Mouse (Mus musculus): Measurements from ENCODE around the gene Asphd1. TPM values are rescaled to one million over a fixed set of nuclear protein-coding genes. Genes with fewer than 3 reads are reported as not detected.
A peak's percentile ranks its signal among the peaks of the same experiment; 100 is the strongest.

The Asphd1 gene
- total RNA-seq, 1 experiment from 2014 or later, result not detected

DNA sequence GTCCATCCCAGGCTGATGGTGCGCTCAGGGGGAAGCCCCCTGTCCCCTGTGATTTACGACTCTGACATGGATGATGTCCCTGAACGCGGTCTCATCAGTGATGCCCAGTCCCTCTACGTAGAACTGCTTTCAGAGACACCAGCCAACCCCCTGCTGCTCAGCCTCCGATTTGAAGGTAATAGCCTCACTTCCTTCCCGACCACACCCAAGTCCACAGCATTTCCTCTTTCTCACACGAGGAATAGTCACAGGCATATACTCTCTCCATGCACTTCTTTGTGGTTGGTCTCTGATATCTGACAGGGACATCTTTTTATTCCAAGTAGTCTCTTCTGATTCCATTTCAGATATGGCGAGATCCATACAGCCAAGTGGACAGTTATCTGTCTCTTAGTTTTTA is 10.4 kb upstream of the Asphd1 start:
- ATAC-seq (replicated peaks in 1 of 2; ENCODE audit: insufficient read depth in 1 of 2, low FRiP score in 2 of 2, low TSS enrichment in 1 of 2, low read depth in 1 of 2, poor library complexity in 2 of 2, severe bottlenecking in 2 of 2), result no peak

DNA sequence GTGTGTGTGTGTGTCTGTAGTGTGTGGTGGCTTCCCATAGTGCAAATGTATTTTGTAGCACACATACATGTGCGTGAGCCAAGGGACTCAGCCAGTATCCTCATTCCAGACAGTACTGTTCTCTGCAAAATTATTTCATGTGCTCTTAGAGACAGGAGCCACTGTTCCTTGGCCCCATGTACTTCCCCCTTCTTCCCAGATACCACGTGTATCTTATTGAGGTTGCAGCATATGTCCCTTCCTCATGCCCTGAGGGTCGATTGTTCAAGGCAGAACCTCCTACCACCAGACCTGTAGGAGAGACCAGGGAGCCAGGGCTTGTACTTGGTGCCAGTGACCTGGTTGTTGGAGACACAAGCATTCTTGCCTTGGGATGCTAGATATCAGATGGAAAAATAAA is 5.7 kb upstream of the Asphd1 start:
- ATAC-seq (replicated peaks in 1 of 2; ENCODE audit: insufficient read depth in 1 of 2, low FRiP score in 2 of 2, low TSS enrichment in 1 of 2, low read depth in 1 of 2, poor library complexity in 2 of 2, severe bottlenecking in 2 of 2), result no peak

DNA sequence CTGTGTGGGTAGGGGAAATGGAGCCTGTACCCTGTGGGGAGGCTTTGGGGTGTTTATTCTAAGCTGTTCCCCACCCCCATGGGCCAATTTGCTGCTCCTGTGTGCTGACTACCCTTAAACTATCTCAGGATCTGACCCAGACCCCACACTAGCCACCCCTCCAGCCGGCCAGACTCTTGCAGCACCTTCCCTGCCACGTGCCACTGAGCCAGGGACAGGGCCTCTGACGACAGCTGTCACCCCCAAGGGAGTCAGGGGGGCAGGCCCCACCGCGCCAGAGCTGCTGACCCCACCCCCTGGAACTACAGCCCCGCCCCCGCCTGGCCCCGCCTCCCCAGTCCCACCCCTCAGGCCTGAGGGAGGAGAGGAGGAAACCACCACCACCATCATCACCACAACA is 3.3 kb upstream of the Asphd1 start:
- ATAC-seq (replicated peaks in 1 of 2; ENCODE audit: insufficient read depth in 1 of 2, low FRiP score in 2 of 2, low TSS enrichment in 1 of 2, low read depth in 1 of 2, poor library complexity in 2 of 2, severe bottlenecking in 2 of 2), result no peak

DNA sequence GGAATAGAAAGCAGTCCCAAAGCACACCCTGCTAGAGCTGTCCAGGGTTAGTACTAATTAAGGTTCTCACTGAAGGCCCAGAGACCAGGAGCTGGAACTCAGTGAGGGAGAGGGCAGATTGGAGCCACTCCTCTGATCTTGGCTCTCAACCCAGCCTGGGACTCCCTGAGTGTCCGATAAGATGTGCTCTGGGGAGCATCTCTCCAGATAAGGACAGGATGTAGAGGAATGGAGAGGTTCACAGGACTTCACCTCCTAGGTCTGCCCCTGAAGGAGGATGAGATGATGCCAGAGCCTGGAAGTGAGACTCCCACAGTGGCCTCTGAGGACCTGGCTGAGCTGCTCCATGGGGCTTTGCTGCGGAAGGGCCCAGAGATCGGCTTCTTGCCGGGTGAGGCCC is 2.4 kb upstream of the Asphd1 start:
- ATAC-seq (replicated peaks in 1 of 2; ENCODE audit: insufficient read depth in 1 of 2, low FRiP score in 2 of 2, low TSS enrichment in 1 of 2, low read depth in 1 of 2, poor library complexity in 2 of 2, severe bottlenecking in 2 of 2), result no peak

DNA sequence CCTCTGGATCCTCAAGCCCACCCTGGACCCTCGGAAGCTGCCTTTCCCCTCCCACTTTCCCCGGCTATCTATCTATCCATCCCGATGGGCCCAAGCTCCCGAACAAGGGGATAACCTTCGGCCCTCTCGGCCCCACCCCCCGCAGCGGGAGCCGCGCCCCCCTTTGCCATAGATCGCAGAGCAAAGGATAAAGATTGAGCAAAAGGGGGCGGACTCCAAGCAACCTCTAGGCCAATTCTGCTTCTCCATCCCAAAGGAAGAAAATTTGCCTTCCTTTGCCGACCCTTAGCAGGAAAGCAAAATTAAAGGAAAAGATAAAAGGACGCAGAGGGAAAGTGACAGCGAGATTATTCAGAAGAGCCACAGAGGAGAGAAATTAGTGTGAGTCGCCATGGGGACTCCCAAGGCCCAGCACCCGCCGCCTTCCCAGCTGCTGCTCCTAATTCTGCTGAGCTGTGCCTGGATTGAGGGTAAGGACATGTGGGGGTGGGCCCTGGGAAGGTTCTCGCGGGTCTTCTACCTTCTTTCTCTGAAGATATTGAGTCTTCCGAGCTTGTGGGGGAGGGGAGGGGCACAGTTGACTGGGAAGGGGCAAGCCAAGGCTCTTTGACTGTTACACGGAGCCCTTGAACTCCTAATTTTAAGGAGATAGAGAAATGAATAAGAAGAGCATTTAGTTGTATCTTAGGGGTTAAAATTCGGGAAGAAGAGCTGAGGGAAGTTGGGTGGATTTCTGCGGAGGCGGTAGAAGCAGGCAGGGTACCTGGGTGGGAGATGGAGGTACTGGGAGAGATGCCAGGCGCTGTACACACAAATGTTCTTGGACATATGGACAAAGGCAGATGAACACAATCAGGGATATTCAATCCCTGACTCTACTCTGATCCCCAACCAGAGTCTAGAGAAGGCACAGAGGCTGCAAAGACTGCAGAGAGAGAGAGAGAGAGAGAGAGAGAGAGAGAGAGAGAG is 1.5 kb upstream of the Asphd1 start:
- ATAC-seq (replicated peaks in 1 of 2; ENCODE audit: insufficient read depth in 1 of 2, low FRiP score in 2 of 2, low TSS enrichment in 1 of 2, low read depth in 1 of 2, poor library complexity in 2 of 2, severe bottlenecking in 2 of 2), result no peak

DNA sequence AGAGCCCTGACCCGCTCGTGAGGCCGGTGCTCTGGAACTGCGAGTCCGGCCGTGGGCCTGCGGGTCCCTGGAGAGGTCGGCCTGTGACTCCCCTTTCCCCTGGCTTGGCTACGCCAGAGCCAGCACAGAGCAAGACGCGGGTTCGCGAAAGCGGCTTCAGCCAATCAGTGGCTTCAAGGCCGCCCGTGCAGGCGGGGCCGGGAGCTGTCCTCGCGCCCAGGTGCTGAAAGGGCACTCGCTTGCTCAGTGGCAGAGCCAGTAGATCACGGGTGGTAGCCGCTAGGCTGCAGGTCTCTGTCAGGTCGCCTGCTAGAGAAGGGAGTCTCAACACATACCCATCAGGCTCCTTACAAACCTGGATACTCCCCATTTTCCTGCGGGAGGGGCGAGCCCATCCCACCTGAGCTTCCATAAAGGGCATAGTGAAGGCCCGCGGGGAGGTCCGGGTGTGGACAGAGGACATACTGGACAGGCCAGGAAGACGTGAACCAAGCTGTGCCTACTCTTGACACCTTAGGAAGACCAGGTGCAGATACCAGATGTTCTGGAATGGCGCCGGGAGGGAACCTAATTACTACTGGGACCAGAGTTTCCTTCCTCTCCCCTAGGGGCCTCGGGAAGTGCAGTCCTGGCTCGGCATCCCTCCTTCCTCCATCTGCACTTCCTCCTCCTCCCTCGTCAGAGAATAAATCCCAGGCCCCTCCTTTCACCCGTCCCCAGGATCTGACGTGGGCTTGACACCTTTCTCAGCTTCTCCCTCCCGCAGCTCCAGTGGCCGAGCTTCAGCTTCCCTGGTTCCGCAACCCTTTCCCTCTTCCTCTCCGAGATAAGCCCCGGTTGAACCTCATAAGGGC is 638 bp upstream of the Asphd1 start, which contains the start of gene Sez6l2:
Gene Sez6l2 (plus strand): TSS at position 771 of the 854 bp plus-strand sequence.
- ATAC-seq (replicated peaks in 1 of 2; ENCODE audit: insufficient read depth in 1 of 2, low FRiP score in 2 of 2, low TSS enrichment in 1 of 2, low read depth in 1 of 2, poor library complexity in 2 of 2, severe bottlenecking in 2 of 2), result peak; percentile 89 to 90

DNA sequence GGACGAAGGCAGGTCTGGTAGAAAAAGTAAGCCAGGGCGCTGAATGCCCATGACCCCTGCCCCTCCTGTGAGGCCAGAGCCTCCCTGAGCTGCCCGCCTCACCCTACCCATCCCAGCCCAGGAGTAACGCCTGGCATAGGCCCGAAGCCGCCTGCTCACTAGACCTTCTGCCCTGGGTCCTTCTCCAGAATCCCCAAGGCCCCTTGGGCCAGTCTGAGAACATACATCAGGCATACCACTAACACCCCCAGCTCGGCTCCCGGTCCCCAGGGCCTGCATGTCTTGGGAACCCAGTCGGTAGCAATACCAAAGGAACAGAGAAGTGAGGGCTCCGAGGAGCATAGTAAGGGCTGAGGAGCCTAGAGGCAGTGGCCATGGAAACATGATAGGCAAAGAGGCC is 756 bp downstream of the Asphd1 start:
- no peak for ATAC-seq (replicated peaks in 1 of 2; ENCODE audit: insufficient read depth in 1 of 2, low FRiP score in 2 of 2, low TSS enrichment in 1 of 2, low read depth in 1 of 2, poor library complexity in 2 of 2, severe bottlenecking in 2 of 2)

DNA sequence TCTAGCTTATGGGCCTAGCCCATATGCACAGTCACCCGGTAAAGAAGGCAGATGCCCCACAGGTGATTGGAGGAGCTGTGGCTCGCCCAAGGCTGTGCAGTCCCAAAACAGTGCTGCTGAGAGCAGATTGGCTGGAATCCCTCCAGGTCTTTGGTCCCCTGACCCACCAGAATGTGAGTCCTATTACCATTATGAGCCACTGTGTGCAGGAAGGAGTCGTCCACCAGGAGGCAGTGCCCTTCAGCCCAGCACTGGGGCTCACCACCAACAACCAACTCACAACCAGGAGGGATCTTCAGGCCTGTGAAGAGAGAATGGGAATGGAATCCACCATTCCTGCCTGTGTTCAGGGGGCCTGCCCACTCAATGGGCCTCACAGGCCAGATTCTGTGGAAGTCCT is 2.9 kb downstream of the Asphd1 start:
- peak in 1 of 2 experiments; percentile 61; a peak in 2 of 4 replicates for ATAC-seq (replicated peaks in 1 of 2; ENCODE audit: insufficient read depth in 1 of 2, low FRiP score in 2 of 2, low TSS enrichment in 1 of 2, low read depth in 1 of 2, poor library complexity in 2 of 2, severe bottlenecking in 2 of 2)

DNA sequence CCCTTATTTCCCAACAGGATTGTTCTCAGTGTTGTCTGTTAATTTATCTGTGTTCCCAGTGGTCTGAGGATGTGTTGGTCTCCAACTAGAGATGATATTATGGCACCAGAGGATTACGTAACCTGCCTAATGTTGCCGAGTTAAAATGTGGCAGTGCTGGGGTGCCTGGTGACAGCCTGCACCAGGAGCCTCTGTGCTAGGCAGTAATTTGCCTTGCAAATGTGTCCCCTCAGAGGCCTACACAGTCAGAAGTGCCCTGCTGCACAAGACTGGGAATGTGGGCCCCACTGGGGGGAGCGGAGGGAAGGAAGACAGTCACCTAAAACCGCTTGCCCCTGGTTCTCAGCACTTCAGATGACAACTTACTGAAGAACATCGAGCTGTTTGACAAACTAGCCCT is 7.6 kb downstream of the Asphd1 start:
- ATAC-seq (replicated peaks in 1 of 2; ENCODE audit: insufficient read depth in 1 of 2, low FRiP score in 2 of 2, low TSS enrichment in 1 of 2, low read depth in 1 of 2, poor library complexity in 2 of 2, severe bottlenecking in 2 of 2), result no peak

DNA sequence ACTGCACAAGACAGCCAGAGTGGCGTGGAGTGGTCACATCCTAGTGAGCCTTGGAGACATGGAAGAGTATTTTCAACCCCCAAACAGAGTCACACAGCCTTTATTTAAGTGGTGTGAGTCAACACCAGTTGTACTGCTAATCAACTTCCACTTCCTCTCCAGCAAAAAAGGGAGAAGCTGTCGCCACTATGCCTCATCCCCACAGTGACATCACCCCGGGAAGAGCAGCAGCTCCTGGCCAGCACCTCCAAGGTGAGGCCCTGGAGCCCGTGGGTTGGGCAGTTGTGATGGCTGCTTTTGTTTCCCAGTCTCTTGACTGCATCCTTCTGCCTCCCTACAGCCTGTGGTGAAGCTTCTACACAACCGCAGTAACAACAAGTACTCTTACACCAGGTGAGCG is 8.2 kb downstream of the Asphd1 start:
- ATAC-seq (replicated peaks in 1 of 2; ENCODE audit: insufficient read depth in 1 of 2, low FRiP score in 2 of 2, low TSS enrichment in 1 of 2, low read depth in 1 of 2, poor library complexity in 2 of 2, severe bottlenecking in 2 of 2), result no peak

DNA sequence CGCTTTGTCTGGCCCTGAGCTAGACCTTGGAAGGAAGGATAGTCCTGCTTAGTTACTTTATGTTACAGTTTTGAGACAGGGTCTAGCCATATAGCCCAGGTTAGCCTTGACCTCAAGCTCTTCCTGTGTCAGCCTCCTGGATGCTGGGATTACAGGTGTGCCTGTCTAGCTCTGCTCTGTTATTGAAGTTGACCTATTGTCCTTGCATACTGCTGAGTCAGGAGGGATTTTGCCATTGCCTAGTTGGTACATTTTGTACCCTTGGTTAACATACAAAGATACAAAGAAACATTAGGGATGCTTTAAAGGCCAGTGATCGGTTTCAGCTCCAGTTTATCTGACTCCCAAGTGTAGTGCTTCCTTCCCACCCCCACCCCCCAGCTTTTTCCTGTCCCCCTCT is 16.7 kb downstream of the Asphd1 start:
- ATAC-seq (replicated peaks in 1 of 2; ENCODE audit: insufficient read depth in 1 of 2, low FRiP score in 2 of 2, low TSS enrichment in 1 of 2, low read depth in 1 of 2, poor library complexity in 2 of 2, severe bottlenecking in 2 of 2), result no peak

DNA sequence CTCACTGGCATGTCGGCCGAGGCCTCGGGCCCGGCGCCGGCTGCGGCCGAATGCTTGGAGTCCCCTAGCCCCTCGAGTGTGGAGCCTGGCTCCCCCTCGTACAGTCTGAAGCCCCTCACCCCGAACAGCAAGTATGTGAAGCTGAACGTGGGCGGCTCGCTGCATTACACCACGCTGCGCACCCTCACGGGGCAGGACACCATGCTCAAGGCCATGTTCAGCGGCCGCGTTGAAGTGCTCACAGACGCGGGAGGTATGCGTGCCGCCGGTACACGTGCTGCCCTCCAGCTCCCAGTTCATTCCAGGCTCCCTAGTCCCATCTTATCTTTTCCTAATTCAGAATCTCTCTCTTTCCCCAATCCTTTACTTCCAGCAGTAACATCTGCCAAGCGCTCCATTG is 20.3 kb downstream of the Asphd1 start:
- ATAC-seq (replicated peaks in 1 of 2; ENCODE audit: insufficient read depth in 1 of 2, low FRiP score in 2 of 2, low TSS enrichment in 1 of 2, low read depth in 1 of 2, poor library complexity in 2 of 2, severe bottlenecking in 2 of 2), result peak in 1 of 2 experiments; percentile 14; a peak in 1 of 4 replicates

DNA sequence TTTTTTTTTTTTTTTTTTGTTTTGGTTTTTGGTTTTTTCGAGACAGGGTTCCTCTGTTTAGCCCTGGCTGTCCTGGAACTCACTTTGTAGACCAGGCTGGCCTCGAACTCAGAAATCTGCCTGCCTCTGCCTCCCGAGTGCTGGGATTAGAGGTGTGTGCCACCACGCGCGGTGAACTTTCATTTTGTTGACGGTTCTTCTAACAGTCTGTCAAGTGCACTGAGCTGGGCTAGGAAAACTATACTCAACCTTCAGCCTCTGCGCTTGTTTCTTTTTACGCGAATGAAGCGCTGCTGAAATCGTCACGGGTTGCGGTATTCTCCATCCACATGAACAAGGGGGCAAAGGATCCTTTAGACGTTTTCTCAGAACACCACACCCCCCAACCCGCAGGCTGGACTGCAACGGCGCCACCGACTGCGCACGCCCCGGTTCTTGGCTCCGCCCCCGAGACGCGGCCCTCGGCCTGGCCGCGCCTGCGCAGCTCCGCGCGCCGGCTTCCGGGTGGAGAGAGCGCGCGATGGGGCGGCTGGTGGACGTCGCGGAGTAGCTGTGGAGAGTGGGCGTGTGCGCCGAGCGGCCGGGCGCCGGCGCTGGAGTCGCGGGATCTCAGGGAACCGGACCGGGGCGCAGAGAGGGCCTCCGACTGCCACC is 20.9 kb downstream of the Asphd1 start, which contains the start of gene Kctd13:
Gene Kctd13 (plus strand): TSS at position 496 of the 654 bp plus-strand sequence.
- ATAC-seq (replicated peaks in 1 of 2; ENCODE audit: insufficient read depth in 1 of 2, low FRiP score in 2 of 2, low TSS enrichment in 1 of 2, low read depth in 1 of 2, poor library complexity in 2 of 2, severe bottlenecking in 2 of 2), result peak; percentile 82 to 91

DNA sequence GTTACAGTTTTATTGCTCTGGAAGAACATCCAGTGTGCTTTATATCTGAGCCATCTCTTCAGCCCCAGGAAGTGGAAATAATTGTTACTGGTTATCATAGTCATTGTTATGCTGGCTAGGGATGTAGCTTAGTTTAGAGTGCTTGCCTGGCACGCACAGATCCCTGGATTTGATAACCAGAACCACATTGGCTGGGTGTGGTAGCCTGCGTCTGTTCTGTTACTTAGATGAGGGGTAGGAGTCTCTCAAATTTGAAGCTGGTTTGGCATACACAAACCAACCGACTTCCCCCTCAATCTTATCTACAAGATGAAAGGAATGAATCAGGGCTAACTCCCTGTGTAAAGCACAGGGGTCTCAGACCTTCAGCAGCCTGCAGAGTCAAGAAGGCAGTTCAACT is 23.1 kb downstream of the Asphd1 start:
- ATAC-seq (replicated peaks in 1 of 2; ENCODE audit: insufficient read depth in 1 of 2, low FRiP score in 2 of 2, low TSS enrichment in 1 of 2, low read depth in 1 of 2, poor library complexity in 2 of 2, severe bottlenecking in 2 of 2), result no peak

DNA sequence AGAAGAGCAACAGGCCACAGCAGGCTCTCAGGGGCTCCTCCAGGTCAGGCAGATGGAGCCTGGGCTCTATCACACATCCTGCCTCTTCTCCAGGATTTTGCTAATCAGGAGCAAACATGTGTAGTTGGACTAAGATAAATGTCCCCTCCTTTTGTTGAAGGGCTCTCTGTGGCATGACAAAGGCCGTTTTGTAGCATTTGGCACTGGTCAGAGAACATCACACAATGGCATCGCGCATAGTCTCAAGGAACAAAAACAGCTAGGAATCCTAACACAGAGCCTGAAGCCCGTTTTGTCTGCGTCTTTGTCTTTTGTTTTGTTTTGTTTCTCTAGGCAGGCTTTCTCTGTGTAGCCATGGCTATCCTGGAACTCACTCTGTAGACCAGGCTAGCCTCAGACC is 25.4 kb downstream of the Asphd1 start:
- ATAC-seq (replicated peaks in 1 of 2; ENCODE audit: insufficient read depth in 1 of 2, low FRiP score in 2 of 2, low TSS enrichment in 1 of 2, low read depth in 1 of 2, poor library complexity in 2 of 2, severe bottlenecking in 2 of 2), result no peak

DNA sequence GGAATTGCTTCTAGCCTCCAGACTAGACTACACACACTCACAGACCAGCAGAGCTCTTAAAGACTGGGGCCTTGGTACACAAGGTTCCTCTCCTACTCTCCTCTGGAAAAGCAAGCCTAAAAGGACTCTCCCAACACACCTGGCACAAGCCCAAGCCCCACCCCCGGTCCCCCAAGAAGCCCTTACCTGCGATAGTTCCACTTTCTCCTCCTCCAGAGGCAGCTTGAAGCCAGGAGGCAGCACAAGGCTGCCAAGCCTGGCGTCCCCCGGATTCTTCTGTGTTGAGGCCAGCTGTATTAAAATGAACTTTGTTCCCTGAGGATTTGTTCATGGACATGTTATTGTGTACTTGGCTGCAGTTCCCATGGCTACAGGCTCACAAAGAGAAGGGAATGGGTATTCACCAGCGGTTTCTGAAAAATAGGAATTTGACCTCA is 26.7 kb downstream of the Asphd1 start, which contains the start of gene Tmem219:
Gene Tmem219 (minus strand): TSS at position 294 of the 437 bp plus-strand sequence.
- no peak for ATAC-seq (replicated peaks in 1 of 2; ENCODE audit: insufficient read depth in 1 of 2, low FRiP score in 2 of 2, low TSS enrichment in 1 of 2, low read depth in 1 of 2, poor library complexity in 2 of 2, severe bottlenecking in 2 of 2)

DNA sequence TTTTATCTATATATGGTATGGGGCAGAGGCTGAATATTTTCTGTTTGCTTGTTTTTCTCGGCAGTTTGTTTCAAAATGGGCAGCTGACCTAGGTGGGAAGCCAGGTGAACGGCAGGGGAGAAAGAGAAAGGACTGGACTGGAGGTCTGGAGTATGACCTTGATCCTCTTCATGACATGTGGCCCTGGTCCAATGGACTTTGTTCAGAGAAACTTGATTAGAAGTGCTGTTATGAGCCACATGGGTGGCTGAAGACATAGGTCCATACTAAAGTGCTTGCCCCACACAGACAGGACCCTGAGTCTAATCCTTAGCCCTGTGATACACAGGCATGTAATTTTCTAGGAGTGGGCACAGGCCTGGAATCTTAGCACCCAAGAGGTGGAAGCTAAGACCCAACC is 27.8 kb downstream of the Asphd1 start:
- no peak for ATAC-seq (replicated peaks in 1 of 2; ENCODE audit: insufficient read depth in 1 of 2, low FRiP score in 2 of 2, low TSS enrichment in 1 of 2, low read depth in 1 of 2, poor library complexity in 2 of 2, severe bottlenecking in 2 of 2)
